Mouse (Mus musculus): ENCODE data around the gene Gm49673.
"Not testable (repeated sequence)": the region's sequence is repeated elsewhere in the genome, so short reads cannot be mapped to it uniquely, and the experiment has no call there.

GRCm38 (mm10) chr17:8138116-8138515, 9.5 kb downstream of the Gm49673 start:
- not testable (repeated sequence) for TF ChIP-seq CTCF, EP300 (IDR thresholded peaks at IDR 0.05; ENCODE audit: low read depth)

Measured in heart, postnatal 0 days (tissue).